Mouse (Mus musculus): ENCODE results near the gene E030025P04Rik.

GRCm38 (mm10) chr11:109109826-109110346 is 34.3 kb downstream of the E030025P04Rik start:
- TF ChIP-seq CTCF (IDR thresholded peaks at IDR 0.05; ENCODE audit: borderline replicate concordance, insufficient read depth, low read depth, low read length): no peak
- TF ChIP-seq POLR2A (IDR thresholded peaks at IDR 0.05; ENCODE audit: borderline replicate concordance, insufficient read depth, low read length): no peak
